Mouse (Mus musculus) heart, embryonic 12.5 days (tissue): ENCODE results near the gene Ikzf3. TPM values are rescaled to one million over a fixed set of nuclear protein-coding genes. Genes with fewer than 3 reads are reported as not detected.

Source experiments
- ATAC-seq: fragments of 200-750 bp; cut with Nextera tagmentation; 2 replicates; pipeline ENCODE4 v1.8.0; 2017; ENCODE audit warnings: moderate TSS enrichment, moderate library complexity; ENCODE audit not compliant: insufficient number of reproducible peaks, low FRiP score
- H3K27ac ChIP-seq: fragments of 300-500 bp; sonication (generic); 2 replicates; pipeline ENCODE4 v1.5.1; 2016; ENCODE audit warnings: mild to moderate bottlenecking, moderate library complexity; ENCODE audit not compliant: poor library complexity, severe bottlenecking
- H3K27me3 ChIP-seq: fragments of 300-500 bp; sonication (generic); replicated peaks from 2 replicates; pipeline ENCODE4 v1.6.1; 2016; ENCODE audit warnings: mild to moderate bottlenecking, moderate library complexity
- H3K36me3 ChIP-seq: fragments of 300-500 bp; sonication (generic); 2 replicates; pipeline ENCODE4 v1.6.1; 2016; ENCODE audit warnings: mild to moderate bottlenecking, moderate library complexity
- H3K4me1 ChIP-seq: fragments of 300-500 bp; sonication (generic); replicated peaks from 2 replicates; pipeline ENCODE4 v1.6.1; 2016; ENCODE audit warnings: mild to moderate bottlenecking
- H3K4me2 ChIP-seq: fragments of 300-500 bp; sonication (generic); 2 replicates; pipeline ENCODE4 v1.6.1; 2016; ENCODE audit warnings: mild to moderate bottlenecking, moderate library complexity
- H3K4me3 ChIP-seq: fragments of 300-500 bp; sonication (generic); 2 replicates; pipeline ENCODE4 v1.5.1; 2016; ENCODE audit warnings: mild to moderate bottlenecking
- H3K9ac ChIP-seq: fragments of 300-500 bp; sonication (generic); 2 replicates; pipeline ENCODE4 v1.6.1; 2016; ENCODE audit warnings: mild to moderate bottlenecking, moderate library complexity
- H3K9me3 ChIP-seq: fragments of 300-500 bp; sonication (generic); replicated peaks from 2 replicates; pipeline ENCODE4 v1.6.1; 2016; ENCODE audit warnings: mild to moderate bottlenecking, moderate library complexity
- WGBS: fragments of 180-500 bp; shearing (Covaris S2); methylation state at CpG from one replicate; pipeline ENCODE4 v1.1.7; 2016; 5-methylcytosine and 5-hydroxymethylcytosine counted together
- polyA plus RNA-seq: library from polyadenylated mRNA; unstranded; fragments of >200 nt; fragmentation: Nextera tagmentation; extraction: Ambion mirVana; gene quantifications from 2 replicates; pipeline ENCODE4 v1.2.1, GENCODE M21; 2016

Gene Ikzf3
- polyA plus RNA-seq, 1 experiment from 2014 or later: 0.06 TPM

DNA sequence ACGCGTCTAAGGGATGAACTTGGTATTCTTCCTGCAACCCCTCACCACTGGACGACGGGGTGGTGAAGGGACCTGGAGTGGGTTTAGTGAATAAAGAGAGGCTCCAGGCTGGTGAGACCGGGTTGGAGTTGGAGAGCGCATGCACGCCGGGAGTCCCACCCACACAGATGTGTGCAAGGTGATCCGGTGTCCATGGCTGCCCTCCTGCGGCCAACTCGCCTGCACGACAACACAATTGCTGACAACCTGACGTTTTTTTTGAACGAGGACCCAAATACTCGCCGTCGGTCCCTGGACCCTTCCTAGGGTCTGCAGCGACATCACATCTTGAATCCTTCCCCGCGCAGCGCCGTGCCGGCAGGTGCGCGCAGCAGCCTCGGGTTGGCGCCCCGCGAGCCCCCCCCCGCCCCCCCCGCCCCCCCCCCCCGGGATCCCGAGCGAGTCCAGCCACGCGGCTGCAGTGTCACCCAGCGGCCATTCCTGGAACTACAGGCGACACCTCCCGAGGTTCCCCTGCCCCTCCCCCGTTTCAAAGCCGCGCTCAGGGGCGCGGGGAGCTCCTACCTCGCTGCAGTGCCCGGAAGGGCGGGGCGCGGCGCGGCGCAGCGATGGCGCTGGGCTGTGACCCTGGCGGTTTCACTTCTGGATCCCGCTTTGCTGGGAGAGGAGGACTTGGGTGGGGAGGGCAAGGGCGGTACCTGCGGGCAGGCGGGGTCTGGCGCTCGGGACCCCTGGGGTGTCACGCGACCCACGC lies 88.3 kb downstream of the Ikzf3 start:
- no peak overlapping the region for H3K27ac ChIP-seq
- peak; percentile 79 for ATAC-seq
- under 1% methylated on average over 54 of the region's 64 CpGs for WGBS

DNA sequence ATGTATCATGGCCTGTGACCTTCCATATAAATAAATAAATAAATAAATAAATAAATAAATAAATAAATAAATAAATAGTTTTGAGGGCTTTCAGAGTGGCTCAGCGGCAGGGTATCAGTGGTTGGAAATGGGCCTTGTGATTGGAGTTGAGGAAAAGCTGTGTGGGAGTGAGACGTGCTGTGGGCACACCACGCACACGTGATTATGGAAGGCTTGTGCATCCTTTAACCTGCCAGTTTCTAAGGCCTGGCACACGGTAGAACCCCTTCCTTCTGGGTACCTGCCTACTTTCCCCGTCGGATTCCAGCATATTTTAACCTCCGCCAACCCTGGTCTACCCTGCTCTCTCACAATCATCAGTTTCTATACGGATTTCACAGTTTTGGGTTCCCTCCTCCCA lies 88.9 kb downstream of the Ikzf3 start:
- peak overlapping the region; percentile 72 for H3K9ac ChIP-seq
- no peaks in the 10 kb centered on the region for H3K9me3 ChIP-seq
- H3K36me3 ChIP-seq: no peaks in the 10 kb centered on the region
- H3K4me1 ChIP-seq: peaks cover 4% of the 10 kb centered on the region; the same call in 1 of the 2 replicates
- peak; percentile 17; the same call in 1 of the 2 replicates for ATAC-seq
- peak overlapping the region; percentile 68 for H3K4me3 ChIP-seq
- H3K27ac ChIP-seq: no peak overlapping the region
- peaks cover 52% of the 10 kb centered on the region for H3K27me3 ChIP-seq
- peak overlapping the region; percentile 98 for H3K4me2 ChIP-seq
- 21% methylated on average over 9 of the region's 9 CpGs for WGBS

More for the DNA sequence above, 88.3 kb downstream of the Ikzf3 start:
- peaks cover 50% of the 10 kb centered on the region for H3K27me3 ChIP-seq
- peak overlapping the region; percentile 98 for H3K4me2 ChIP-seq
- peak overlapping the region; percentile 68 for H3K4me3 ChIP-seq
- H3K36me3 ChIP-seq: no peaks in the 10 kb centered on the region
- H3K9me3 ChIP-seq: no peaks in the 10 kb centered on the region
- H3K4me1 ChIP-seq: peaks cover 4% of the 10 kb centered on the region; the same call in 1 of the 2 replicates
- H3K9ac ChIP-seq: peak overlapping the region; percentile 72

- 70% methylated on average over 5 of the region's 5 CpGs for WGBS
- no peaks in the 10 kb centered on the region for H3K9me3 ChIP-seq
- no peak overlapping the region for H3K9ac ChIP-seq
- peaks cover 52% of the 10 kb centered on the region for H3K27me3 ChIP-seq
- no peak overlapping the region for H3K4me3 ChIP-seq
- peak overlapping the region; percentile 98; the same call in 1 of the 2 replicates for H3K4me2 ChIP-seq
- peaks cover 4% of the 10 kb centered on the region; the same call in 1 of the 2 replicates for H3K4me1 ChIP-seq
- ATAC-seq: no peak
- H3K27ac ChIP-seq: no peak overlapping the region
- no peaks in the 10 kb centered on the region for H3K36me3 ChIP-seq
Observed at GRCm38 (mm10) chr11:98456545-98456944, 89.3 kb downstream of the Ikzf3 start.

GRCm38 (mm10) chr11:98455484-98455883 lies 90.3 kb downstream of the Ikzf3 start:
- Histone ChIP-seq H3K4me1 (peaks cover 4% of the 10 kb centered on the region; the same call in 1 of the 2 replicates), H3K4me3 (no peak overlapping the region), H3K4me2 (no peak overlapping the region), H3K27me3 (peaks cover 46% of the 10 kb centered on the region), H3K9me3 (no peaks in the 10 kb centered on the region), H3K27ac (no peak overlapping the region), H3K9ac (no peak overlapping the region), H3K36me3 (no peaks in the 10 kb centered on the region)
- 82% methylated on average over 4 of the region's 4 CpGs for WGBS
- ATAC-seq: no peak

- no peak overlapping the region for H3K4me2 ChIP-seq
Observed at GRCm38 (mm10) chr11:98449921-98450771, 95.7 kb downstream of the Ikzf3 start.

GRCm38 (mm10) chr11:98449419-98449818 lies 96.4 kb downstream of the Ikzf3 start:
- Histone ChIP-seq H3K27ac (no peak overlapping the region), H3K9me3 (no peaks in the 10 kb centered on the region), H3K9ac (no peak overlapping the region), H3K36me3 (no peaks in the 10 kb centered on the region), H3K4me2 (no peak overlapping the region), H3K4me1 (peaks cover 27% of the 10 kb centered on the region), H3K4me3 (no peak overlapping the region), H3K27me3 (peaks cover 50% of the 10 kb centered on the region)
- no peak for ATAC-seq
- 68% methylated on average over 3 of the region's 3 CpGs for WGBS

More at GRCm38 (mm10) chr11:98449921-98450771, 95.7 kb downstream of the Ikzf3 start:
- Histone ChIP-seq H3K27me3 (peaks cover 50% of the 10 kb centered on the region), H3K9ac (no peak overlapping the region), H3K4me3 (no peak overlapping the region), H3K4me1 (peaks cover 27% of the 10 kb centered on the region), H3K36me3 (no peaks in the 10 kb centered on the region), H3K9me3 (no peaks in the 10 kb centered on the region), H3K27ac (no peak overlapping the region)
- no peak for ATAC-seq
- WGBS: 71% methylated on average over 20 of the region's 20 CpGs

DNA sequence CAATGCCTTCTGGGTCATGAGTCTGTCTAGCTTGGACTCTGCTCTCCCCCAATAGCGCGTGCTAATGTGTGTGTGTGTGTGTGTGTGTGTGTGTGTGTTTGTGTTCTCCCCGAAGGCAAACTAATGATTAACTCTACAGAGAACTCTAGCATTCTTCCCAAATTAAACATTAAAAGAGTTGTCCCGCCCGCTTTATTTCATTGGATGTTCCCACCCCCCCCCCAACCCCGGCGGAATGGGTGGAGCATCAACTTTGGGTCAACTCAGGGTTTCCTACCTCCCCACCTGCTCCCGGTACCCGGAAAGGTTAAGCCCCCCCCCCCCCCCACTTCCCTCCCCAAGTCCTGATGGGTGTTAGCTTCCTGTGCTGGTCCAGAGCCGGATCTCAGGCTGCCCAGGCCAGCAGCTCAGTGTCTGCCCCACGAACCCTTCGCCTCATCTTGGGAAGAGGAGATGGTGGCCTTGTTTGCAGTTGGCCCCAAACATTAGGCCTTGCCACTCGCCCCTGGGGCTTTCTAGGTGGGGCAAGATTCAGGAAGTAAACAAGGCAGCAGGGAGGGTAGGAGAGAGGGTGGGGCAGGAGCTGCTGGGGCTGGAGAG lies 97.5 kb downstream of the Ikzf3 start:
- Histone ChIP-seq H3K36me3 (no peaks in the 10 kb centered on the region), H3K27ac (no peak overlapping the region), H3K4me1 (peaks cover 27% of the 10 kb centered on the region), H3K4me3 (no peak overlapping the region), H3K27me3 (peaks cover 50% of the 10 kb centered on the region), H3K9ac (no peak overlapping the region), H3K9me3 (no peaks in the 10 kb centered on the region), H3K4me2 (no peak overlapping the region)
- ATAC-seq: no peak
- 53% methylated on average over 11 of the region's 13 CpGs for whole genome bisulfite sequencing

DNA sequence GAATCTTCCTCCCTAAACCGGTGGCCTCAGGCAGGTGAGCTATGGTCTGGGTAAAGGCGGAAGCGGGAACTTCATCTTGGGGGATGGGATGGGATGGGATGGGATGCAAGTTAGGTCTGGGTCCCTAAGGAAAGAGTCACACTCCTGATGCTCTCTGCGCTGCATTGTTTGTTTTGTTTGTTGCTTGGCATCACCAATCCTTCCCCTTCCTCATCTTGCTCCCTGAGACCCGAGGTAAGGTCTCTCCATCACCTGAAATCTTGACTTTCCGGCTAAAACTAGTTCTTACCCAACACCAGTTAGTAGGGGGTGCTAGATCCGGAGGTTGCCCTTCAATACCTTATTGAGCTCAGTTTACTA lies 98.4 kb downstream of the Ikzf3 start:
- H3K4me2 ChIP-seq: peak overlapping the region; percentile 66
- H3K9me3 ChIP-seq: no peaks in the 10 kb centered on the region
- WGBS: 11% methylated on average over 7 of the region's 7 CpGs

DNA sequence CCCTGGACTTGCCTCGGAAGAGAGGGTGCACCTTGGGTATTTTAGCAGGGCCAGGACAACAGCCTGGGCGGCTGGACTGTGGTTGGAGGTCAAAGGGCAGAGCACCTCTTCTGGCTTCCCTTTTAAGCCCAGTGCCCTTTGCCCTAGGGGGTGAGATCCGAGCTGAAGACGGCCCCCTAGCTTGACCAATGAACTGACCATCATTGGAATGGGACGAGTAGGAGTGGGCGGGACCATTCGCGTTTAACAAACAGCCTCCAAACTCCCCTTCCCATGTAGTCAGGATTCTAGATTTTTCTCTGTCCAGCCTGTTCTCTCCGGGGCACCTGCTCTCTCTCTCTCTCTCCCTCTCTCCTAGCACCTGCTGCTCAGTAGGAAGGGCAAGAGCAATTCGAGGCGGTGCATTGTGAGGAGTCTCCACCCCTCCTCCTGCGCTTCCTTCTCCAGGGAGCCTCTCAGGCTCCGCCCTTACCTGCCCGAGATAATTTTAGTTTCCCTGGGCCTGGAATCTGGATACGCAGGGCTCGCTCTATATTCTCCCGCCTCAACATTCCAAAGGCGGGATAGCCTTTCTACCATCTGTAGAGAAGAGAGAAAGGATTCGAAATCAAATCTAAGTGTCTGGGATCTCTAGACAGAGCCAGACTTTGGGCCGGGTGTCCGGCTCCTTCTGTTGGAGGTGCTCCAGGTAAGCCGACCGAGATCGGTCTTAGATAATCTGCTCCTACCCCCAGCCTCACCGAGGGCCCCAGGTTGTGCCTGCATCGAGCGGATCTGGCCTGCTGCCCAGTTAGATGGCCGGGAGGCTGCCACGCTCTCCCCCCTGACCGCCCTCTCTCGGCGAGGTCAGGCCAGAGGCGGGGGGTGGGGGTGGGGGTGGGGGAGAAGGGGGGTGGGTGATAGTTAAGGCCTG lies 99.0 kb downstream of the Ikzf3 start:
- Histone ChIP-seq H3K27ac (no peak overlapping the region), H3K4me1 (peaks cover 27% of the 10 kb centered on the region), H3K9ac (peak overlapping the region; percentile 58), H3K4me2 (peak overlapping the region; percentile 66), H3K27me3 (peaks cover 36% of the 10 kb centered on the region), H3K9me3 (no peaks in the 10 kb centered on the region), H3K36me3 (no peaks in the 10 kb centered on the region), H3K4me3 (peak overlapping the region; percentile 33)
- WGBS: 3% methylated on average over 33 of the region's 33 CpGs
- 0 out of 2 replicates have a peak, but pooled peaks have one; percentile 29 for ATAC-seq

More for the DNA sequence above, 98.4 kb downstream of the Ikzf3 start:
- H3K4me3 ChIP-seq: peak overlapping the region; percentile 33
- H3K9ac ChIP-seq: peak overlapping the region; percentile 58
- no peaks in the 10 kb centered on the region for H3K36me3 ChIP-seq
- no peak overlapping the region for H3K27ac ChIP-seq
- H3K4me1 ChIP-seq: peaks cover 27% of the 10 kb centered on the region
- ATAC-seq: no peak
- peaks cover 43% of the 10 kb centered on the region for H3K27me3 ChIP-seq

DNA sequence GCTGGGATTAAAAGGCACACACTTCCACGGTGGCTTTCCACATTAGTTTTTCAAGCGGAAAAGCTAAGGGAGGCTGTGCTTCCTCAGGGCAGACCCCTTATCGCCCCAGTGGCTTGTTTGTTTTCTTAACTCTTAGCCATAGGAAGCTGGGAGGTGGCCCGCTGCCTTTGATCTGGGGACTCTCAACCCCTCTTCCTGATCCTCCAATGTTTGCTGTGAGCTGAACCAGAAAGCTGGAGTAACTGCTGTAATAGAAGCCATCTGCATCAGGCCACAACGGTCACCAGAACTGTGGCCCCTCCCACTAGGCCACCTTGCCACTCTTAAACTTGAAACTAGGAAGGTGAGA lies 99.6 kb downstream of the Ikzf3 start, which contains the start of gene Grb7:
Grb7 (plus strand) TSS at position 182 of the 349 bp plus-strand sequence.
- Histone ChIP-seq H3K4me2 (peak within 1 kb of the TSS; percentile 66), H3K9ac (peak within 1 kb of the TSS; percentile 58), H3K27me3 (peaks cover 35% of the 10 kb centered on the region), H3K4me3 (peak within 1 kb of the TSS; percentile 33), H3K4me1 (peaks cover 27% of the 10 kb centered on the region), H3K27ac (no peak within 1 kb of the TSS), H3K36me3 (no peaks in the 10 kb centered on the region), H3K9me3 (no peaks in the 10 kb centered on the region)
- 20% methylated on average over 5 of the region's 5 CpGs for WGBS
- 0 out of 2 replicates have a peak, but pooled peaks have one; percentile 41 for ATAC-seq
